Mouse (Mus musculus) thymus, postnatal 4 days (tissue): Measurements from ENCODE around the gene Stoml2.

Experiments used
- DNase-seq: peaks from one replicate; pipeline ENCODE4 v3.0.0; 2021

Gene Stoml2

GRCm38 (mm10) chr4:43031237-43031995, at the start of gene Stoml2:
Stoml2 (minus strand) TSS chr4:43031710.
- peak; percentile 94 for DNase-seq

- DNase-seq: no peak
Observed at GRCm38 (mm10) chr4:43078071-43078718, 46.7 kb upstream of the Stoml2 start.

GRCm38 (mm10) chr4:43074923-43075322, 43.4 kb upstream of the Stoml2 start:
- no peak for DNase-seq

GRCm38 (mm10) chr4:43065471-43065870, 34.0 kb upstream of the Stoml2 start:
- DNase-seq: no peak

GRCm38 (mm10) chr4:43060286-43060685, 28.8 kb upstream of the Stoml2 start:
- DNase-seq: no peak

- DNase-seq: no peak
Observed at GRCm38 (mm10) chr4:43059697-43060096, 28.2 kb upstream of the Stoml2 start.

GRCm38 (mm10) chr4:43058753-43059654, 27.5 kb upstream of the Stoml2 start, which contains the start of gene Unc13b:
Unc13b (plus strand) TSS chr4:43058953.
- DNase-seq: peak; percentile 64

- DNase-seq: no peak
Observed at GRCm38 (mm10) chr4:43058392-43058752, 26.9 kb upstream of the Stoml2 start.

GRCm38 (mm10) chr4:43057654-43058053, 26.1 kb upstream of the Stoml2 start:
- no peak for DNase-seq

- no peak for DNase-seq
Observed at GRCm38 (mm10) chr4:43052627-43053026, 21.1 kb upstream of the Stoml2 start.

- DNase-seq: peak; percentile 65
Observed at GRCm38 (mm10) chr4:43047231-43047630, 15.7 kb upstream of the Stoml2 start.

- DNase-seq: no peak
Observed at GRCm38 (mm10) chr4:43046607-43047006, 15.1 kb upstream of the Stoml2 start.

GRCm38 (mm10) chr4:43045659-43046302, 14.3 kb upstream of the Stoml2 start, which contains the start of gene Fam214b:
Fam214b (minus strand) TSS chr4:43046220.
- peak; percentile 90 for DNase-seq

- DNase-seq: no peak
Observed at GRCm38 (mm10) chr4:43045285-43045658, 13.8 kb upstream of the Stoml2 start.

GRCm38 (mm10) chr4:43044673-43045072, 13.2 kb upstream of the Stoml2 start:
- DNase-seq: no peak

- DNase-seq: peak; percentile 66
Observed at GRCm38 (mm10) chr4:43043644-43044357, 12.3 kb upstream of the Stoml2 start.

GRCm38 (mm10) chr4:43040881-43041547, 9.5 kb upstream of the Stoml2 start:
- no peak for DNase-seq

GRCm38 (mm10) chr4:43040114-43040572, 8.6 kb upstream of the Stoml2 start:
- peak; percentile 94 for DNase-seq

GRCm38 (mm10) chr4:43039609-43040008, 8.1 kb upstream of the Stoml2 start:
- DNase-seq: no peak

GRCm38 (mm10) chr4:43038567-43039495, 7.3 kb upstream of the Stoml2 start:
- DNase-seq: no peak
